Mouse (Mus musculus) lung, postnatal 4 days (tissue): Measurements from ENCODE around the gene Prrt1.

ENCODE experiments used
- DNase-seq, 2 experiments: peaks; one replicate each; pipeline ENCODE4 v3.0.0; 2021

Gene Prrt1

GRCm38 (mm10) chr17:34629221-34629751 lies at the start of gene Prrt1:
TSS of gene Prrt1 (plus strand) at chr17:34629533.
- DNase-seq = no peak

DNA sequence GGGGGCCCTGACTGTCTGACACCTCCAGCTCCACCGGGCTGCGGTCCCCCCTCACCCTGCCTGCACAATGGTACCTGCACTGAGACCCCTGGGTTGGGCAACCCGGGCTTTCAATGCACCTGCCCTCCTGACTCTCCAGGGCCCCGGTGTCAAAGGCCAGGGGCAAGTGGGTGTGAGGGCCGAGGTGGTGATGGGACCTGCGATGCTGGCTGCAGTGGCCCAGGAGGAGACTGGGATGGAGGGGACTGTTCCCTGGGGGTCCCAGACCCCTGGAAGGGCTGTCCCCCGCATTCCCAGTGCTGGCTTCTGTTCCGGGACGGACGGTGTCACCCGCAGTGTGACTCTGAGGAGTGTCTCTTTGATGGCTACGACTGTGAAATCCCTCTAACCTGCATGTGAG lies 46.8 kb upstream of the Prrt1 start:
- DNase-seq = no peak

DNA sequence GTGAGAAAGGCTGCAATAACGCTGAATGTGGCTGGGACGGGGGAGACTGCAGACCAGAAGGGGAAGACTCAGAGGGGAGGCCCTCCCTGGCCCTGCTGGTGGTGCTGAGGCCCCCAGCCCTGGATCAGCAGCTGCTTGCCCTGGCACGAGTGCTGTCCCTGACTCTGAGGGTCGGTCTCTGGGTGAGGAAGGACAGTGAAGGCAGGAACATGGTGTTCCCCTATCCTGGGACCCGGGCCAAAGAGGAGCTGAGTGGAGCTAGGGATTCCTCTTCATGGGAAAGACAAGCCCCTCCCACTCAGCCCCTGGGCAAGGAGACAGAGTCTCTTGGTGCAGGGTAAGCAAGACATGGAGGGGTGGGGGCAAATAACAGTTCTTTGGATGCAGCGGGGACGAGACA lies 45.9 kb upstream of the Prrt1 start:
- DNase-seq = peak in 1 of 2 experiments; percentile 57

DNA sequence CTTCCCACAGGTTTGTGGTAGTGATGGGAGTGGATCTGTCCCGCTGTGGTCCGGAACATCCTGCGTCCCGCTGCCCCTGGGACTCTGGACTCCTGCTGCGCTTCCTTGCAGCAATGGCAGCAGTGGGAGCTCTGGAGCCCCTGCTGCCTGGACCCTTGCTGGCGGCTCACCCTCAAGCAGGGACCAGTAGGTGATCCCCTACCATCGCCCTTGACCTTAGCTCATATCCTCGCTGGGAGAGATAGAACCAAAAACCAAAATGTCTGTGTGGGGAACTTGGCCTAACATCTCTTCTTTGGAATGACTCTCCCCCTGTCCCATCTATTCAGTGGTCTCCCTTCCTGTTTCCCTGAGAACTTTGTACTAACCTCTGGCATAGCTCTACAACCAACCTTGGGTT lies 45.5 kb upstream of the Prrt1 start:
- DNase-seq = no peak

DNA sequence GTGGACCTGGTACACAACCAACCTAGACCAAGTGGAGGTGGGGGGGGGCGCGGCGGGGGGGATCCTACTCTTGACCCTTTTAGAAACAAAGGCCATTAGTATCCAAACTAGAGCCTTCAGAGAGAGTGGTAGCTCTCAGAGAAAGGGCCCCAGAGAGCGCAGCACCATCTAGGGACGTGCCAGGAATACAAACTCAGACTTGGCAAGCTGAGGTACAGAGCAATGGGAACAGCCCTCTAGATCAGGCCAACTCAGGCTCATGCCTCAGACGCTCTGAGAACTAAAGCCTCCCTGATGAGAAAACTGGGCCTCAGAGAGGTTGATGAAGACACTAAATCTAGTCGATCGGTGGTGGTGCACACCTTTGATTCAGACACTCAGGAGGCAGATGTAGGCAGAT lies 44.2 kb upstream of the Prrt1 start:
- no peak for DNase-seq

- no peak for DNase-seq
Measured at GRCm38 (mm10) chr17:34585877-34586771, 43.2 kb upstream of the Prrt1 start.

DNA sequence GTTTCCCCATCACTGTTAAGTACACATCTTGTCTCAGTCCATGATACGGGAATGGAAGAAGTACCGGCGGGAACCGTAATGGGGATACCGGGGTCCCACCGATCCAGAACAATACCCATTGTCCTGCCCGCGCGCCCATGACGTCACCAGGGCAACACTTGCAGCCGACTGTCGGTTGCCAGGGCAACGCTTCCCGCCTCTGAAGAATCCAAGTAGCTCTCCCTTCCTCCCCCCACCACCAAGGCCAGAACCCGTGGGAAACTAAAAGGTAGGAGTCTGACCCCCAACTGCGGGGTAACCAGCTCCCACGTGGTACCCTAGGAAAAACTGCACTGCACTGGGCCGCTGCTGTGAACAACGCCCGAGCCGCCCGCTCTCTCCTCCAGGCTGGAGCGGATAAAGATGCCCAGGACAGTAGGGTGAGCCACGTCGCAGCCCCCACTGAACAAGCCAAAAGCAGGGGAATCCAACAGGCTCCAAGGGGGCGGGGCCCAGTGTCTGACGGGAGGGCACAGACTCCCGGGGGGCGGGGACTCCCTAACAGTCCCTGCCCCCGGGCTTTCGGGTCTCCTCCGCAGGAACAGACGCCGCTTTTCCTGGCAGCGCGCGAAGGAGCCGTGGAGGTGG lies 42.4 kb upstream of the Prrt1 start:
- peak; percentile 90 to 92 for DNase-seq

DNA sequence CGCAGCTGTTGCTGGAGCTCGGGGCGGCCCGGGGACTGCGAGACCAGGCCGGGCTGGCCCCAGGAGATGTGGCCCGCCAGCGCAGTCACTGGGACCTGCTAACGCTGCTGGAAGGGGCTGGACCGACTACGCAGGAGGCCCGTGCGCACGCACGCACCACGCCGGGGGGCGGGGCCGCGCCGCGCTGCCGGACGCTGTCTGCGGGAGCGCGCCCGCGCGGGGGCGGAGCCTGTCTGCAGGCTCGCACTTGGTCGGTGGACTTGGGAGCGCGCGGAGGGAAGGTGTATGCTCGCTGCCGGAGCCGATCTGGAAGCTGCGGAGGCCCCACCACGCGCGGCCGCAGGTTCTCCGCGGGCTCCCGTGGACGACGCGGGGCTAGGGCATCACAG lies 41.9 kb upstream of the Prrt1 start:
- DNase-seq = peak; percentile 98 to 99

DNA sequence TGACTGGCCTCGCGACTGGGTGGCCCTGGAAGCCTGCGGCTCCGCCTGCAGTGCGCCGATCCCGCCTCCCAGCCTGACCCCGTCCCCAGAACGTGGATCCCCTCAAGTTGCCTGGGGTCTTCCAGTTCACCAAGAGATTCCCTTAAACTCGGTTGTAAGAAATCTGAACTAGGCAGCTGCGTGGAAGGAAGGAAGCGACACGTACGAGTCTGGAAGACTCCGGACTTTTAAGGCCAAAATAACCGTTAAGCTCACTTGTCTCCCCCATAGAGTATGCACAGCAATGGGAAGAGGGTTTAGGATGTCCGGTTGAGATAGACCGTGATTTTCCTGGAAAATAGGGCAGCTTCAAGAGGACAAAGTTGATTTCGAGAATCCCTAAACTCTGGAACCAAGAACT lies 41.5 kb upstream of the Prrt1 start:
- no peak for DNase-seq

DNA sequence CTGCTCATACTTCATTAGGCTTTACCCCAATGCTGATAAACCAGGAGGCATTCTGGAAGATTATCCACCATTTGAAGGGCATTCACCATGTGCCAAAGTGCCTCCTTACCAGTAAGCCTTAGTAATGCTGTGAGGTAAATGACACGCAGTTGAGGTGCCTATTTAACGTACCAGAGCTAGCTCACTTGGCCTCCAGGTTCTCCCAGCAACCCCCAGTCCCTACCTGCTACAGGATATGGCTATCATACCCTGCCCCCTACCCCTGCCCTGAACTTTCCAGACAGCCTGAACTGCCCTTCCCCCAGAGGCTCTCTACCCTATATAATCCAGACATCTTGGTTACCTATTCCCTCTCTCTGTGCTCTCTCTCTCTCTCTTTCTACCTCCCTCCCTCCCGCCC lies 40.6 kb upstream of the Prrt1 start:
- DNase-seq = no peak

GRCm38 (mm10) chr17:34589206-34589605 lies 40.1 kb upstream of the Prrt1 start:
- no peak for DNase-seq

DNA sequence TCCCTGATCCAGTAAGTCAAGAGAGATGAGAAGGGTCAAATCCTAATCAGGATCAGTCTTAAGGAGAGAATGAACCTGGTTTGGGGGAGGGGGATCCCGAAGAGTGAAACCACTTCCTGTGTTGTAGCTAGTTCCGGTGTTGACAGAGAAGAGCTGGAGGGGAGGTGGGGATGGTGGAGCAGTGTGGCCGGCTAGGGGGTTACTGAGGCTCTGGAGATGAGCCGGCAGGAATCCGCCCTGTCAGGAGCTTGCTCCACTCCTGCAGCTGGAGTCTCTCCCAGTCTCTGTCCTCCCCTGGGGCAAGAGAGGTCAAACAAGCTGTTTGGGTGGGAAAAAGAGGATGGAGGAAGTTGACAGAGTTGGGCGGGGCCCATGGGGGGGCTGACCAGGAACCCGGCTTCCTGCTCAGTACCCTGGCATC lies 39.6 kb upstream of the Prrt1 start, which contains the start of gene Gpsm3:
Gene Gpsm3 (plus strand): TSS at position 126 of the 421 bp plus-strand sequence.
- peak; percentile 80 to 85 for DNase-seq

DNA sequence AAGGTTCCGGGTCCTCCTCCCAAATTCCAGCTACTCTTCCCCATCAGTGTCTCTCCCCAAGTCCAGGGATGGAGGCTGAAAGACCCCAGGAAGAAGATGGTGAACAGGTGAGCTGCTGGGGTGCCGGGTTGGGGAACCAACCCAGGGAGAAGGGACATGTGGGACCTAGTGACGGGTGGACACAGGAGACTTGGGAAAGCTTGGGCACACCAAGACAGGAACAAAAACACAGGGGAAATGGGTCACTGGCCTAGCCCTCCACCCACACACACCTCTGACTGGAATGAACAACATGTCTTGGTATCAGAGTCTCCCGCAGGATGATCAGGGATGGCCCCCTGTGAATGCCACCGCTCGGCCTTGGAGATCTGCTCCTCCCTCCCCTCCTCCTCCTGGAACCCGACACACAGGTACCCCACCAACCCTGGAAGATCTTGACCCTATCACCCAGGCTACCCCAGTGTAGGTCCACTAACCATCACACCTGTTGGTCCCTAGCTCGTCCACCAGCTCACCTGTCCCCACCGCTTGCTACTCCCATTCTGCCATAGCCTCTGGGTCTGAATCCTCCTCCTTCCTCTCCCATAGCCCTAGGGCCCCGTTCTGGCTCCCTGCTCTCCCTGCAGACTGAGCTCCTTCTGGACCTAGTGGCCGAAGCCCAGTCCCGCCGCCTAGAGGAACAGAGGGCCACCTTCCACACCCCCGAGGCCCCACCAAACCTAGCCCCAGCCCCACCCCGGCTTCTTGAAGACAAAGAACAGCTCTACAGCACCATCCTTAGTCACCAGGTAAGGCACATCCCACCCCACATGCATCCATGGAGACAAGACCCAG lies 39.0 kb upstream of the Prrt1 start:
- peak in 1 of 2 experiments; percentile 40 for DNase-seq

GRCm38 (mm10) chr17:34591029-34591993 lies 38.0 kb upstream of the Prrt1 start, which contains the start of gene Pbx2:
TSS of gene Pbx2 (plus strand) at chr17:34591266.
- peak; percentile 52 to 59 for DNase-seq

DNA sequence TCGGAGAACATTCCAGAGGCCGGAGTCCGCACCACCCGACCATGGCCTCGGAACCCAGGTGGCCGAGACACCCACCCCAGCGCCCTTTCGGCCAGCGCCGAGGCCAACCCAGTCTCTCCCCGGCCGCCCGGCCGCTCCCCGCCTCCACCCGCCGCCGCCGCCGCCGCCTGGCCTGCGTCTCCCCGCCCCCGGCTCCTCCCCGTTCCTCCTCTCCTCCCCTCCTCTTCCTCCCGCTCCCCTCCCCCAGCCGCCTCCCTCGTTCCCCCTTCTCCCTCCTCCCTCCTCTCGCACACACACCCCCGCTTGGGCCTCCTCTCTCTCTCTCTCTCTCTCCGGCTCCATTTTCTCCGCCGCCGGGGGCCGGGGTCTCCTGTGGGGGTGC lies 37.3 kb upstream of the Prrt1 start:
- peak; percentile 93 to 94 for DNase-seq

DNA sequence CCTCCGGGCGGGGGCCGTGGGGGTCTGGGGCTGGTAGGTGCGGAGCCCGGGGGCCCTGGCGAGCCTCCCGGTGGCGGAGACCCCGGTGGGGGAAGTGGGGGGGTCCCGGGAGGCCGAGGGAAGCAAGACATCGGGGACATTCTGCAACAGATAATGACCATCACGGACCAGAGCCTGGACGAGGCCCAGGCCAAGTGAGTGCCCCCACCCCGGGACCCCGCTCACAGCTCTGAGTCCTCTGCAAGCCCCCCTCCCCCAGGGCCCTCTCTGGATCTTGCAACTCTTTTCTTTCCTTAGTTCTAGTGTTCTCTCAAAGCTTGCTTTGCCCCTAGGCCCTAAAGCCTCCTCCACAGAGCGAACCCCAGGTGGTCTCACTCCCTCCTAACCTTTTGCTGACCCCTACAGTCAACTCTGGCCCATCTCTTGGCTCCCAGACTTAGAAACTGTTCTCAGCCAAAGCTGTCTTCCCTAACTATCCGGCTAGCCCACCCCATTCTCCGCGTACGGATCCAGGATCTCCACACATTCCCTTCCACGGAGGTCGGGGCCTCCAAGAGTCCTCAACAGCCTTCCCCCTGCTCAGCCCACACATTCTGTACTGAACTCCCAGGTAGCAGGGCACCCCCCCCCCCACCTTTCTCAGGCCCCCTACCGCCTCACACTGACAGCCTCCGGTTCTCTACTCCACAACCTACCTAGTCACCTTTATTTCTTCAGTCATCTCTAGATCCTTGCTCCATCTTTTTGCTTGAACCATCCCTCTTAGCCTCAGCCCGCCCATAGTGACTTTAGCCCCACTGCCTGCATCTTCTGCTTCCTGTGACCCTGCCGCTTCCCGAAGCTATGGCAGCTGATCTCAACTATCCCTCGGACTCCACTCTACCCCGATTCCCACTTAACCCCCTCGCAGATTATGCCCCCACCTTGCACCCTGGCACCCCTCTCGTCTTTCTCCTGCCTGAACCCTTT lies 36.5 kb upstream of the Prrt1 start:
- peak; percentile 55 to 57 for DNase-seq

DNA sequence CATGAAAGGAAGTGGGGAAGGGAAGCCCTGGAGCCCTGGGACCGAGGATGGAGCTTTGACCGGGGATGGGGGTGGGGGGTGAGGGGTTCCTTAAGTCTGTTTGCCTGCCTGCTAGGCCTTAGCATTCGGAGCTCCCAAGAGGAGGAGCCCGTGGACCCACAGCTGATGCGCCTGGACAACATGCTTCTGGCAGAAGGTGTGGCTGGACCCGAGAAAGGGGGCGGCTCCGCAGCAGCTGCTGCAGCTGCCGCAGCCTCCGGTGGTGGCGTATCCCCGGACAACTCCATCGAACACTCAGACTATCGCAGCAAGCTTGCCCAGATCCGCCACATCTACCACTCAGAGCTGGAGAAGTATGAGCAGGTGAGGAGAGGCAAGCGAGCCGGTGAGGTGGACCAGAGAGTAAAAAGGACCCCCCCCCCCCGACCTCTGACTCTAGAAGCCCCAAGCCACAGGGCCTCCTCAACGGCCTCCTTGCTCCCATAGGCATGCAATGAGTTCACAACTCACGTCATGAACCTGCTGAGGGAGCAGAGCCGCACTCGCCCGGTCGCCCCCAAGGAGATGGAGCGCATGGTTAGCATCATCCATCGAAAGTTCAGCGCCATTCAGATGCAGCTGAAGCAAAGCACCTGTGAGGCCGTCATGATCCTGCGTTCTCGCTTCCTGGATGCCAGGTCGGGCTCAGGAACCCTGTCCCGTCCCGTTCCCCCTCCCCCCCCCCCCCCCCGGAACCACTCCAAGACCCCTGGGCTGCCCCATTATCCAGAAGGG lies 35.4 kb upstream of the Prrt1 start:
- peak; percentile 56 to 75 for DNase-seq

DNA sequence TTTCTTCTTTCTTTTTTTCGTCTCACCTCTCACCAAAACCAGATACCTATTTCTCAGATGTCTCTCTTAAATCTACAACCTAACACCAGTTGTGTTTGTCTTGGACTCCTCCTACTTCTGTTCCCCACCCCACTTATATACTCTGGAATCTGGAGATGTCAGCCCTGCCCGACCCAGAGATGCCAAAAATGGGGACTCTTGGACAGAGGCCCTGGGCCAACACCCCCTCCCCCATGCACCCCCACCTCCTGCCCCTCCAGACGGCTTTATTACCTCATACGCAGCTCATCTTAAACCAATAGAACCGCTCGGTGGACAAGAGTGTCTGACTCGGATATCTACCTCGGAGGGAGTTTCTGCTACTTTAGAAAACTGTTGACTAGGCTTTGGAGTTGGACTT lies 33.2 kb upstream of the Prrt1 start:
- peak; percentile 46 to 68 for DNase-seq

DNA sequence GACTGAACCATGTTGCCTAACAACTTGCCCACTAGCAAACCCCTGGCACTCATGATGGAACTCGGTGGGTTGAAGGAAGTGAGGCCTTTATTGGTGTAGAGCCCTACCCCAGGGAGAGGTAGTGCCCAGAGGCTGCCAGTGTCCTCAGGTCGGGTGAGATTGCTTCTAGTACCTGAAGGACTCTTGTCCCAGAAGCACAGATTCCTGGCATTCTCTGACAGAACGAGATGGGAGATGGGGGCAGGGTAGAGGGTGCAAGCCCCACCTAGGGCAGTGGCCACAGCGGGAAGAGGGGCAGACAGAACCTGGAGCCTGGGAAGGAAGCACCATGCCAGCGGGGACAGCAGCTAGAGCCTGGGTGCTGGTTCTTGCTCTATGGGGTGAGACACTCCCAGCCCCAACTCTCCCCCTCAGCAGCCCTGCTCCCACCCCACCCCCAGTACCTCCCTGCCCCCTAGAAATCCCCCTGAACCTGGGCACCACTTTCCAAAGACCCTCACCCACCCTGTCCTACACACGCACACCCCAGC lies 31.7 kb upstream of the Prrt1 start, which contains the start of gene Ager:
Gene Ager (plus strand): TSS at position 297 of the 530 bp plus-strand sequence.
- DNase-seq = peak; percentile 73 to 85
